Mouse (Mus musculus) kidney, adult 9 months (tissue): Measurements from ENCODE around the gene Tpo.

ENCODE experiments used
- DNase-seq: peaks from one replicate; pipeline ENCODE4 v3.0.0; 2022

The Tpo gene

GRCm38 (mm10) chr12:30015501-30015900 lies 116.9 kb downstream of the Tpo start:
- DNase-seq, result no peak

- DNase-seq, result no peak
These were observed 123.7 kb downstream of the Tpo start for GRCm38 (mm10) chr12:30008741-30009140.

- peak; percentile 24 for DNase-seq
These were observed 125.8 kb downstream of the Tpo start for GRCm38 (mm10) chr12:30006586-30006985.
